Mouse (Mus musculus): Measurements from ENCODE around the gene Gm20721. TPM values are rescaled to one million over a fixed set of nuclear protein-coding genes. Genes with fewer than 3 reads are reported as not detected.

The Gm20721 gene
- total RNA-seq (2023), result 1 to 10 TPM in 1 of 2 experiments, under 1 TPM in 1; 0.84 to 1.1 TPM

DNA sequence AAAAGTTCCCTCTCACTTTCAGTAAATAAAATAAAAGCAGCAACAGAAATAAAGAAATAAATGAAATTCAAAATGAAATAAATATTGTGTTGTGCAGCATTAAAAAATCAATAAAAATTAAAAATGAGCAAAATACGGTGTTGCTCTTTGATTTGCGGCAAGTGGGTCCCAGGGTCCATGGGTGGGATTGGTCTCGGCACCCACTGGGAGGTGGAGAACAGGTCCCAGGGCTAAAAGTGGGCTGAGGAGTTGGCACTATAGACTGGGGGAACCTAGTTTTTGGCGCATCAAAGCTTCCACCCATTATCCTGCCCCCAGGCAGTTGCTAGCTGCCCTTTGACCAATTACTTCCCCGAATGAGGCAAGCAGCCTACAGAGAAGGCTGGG is at the start of gene Gm20721:
Gene Gm20721 (minus strand): TSS at position 101 of the 387 bp plus-strand sequence.

DNA sequence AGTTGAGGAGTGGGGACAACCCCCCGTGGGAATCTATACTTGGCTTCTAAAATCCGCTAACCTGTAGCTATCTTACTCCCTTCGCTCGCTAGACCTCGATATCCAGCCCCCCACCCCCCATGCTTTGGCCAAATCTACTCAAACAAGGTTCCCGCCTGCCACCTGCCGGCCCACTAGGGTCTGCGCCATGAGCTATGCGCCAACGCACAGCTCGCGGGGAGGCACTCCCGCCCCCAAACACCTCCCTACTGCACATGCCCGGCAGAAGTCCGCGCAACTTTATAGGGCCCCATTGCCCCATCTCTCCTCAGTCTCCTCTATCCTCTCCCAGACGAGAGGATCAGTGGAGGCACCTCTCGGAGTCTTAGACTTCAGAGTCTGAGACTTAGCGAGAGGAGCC is 62.5 kb downstream of the Gm20721 start, which contains the start of gene Gnas:
Gene Gnas (plus strand): TSS at position 310 of the 400 bp plus-strand sequence.

Other genes starting within 250 kb of the Gm20721 start
- 10 to 100 TPM; 80.3 to 92.7 TPM for gene Npepl1, start 236.4 kb downstream of the Gm20721 start, total RNA-seq (2023)
- gene Gnas, start 62.4 kb downstream of the Gm20721 start, total RNA-seq (2023), result 100 to 1,000 TPM; 711 to 727 TPM
- 10 to 100 TPM; 67.8 to 69.6 TPM for gene Nelfcd, start 69.1 kb upstream of the Gm20721 start, total RNA-seq (2023)
- gene Ctsz, start 92.3 kb upstream of the Gm20721 start, total RNA-seq (2023), result 100 to 1,000 TPM; 223 to 229 TPM
- under 1 TPM; 0.53 to 0.90 TPM for gene Tubb1, start 104.0 kb upstream of the Gm20721 start, total RNA-seq (2023)
- gene Atp5e, start 117.4 kb upstream of the Gm20721 start, total RNA-seq (2023), result 100 to 1,000 TPM; 230 to 262 TPM
- gene Prelid3b, start 126.4 kb upstream of the Gm20721 start, total RNA-seq (2023), result 10 to 100 TPM; 46.7 to 58.8 TPM

Data from B cell, adult 67 days (primary cell).